Mouse (Mus musculus): ENCODE measurements around the gene Qrich2. TPM values are rescaled to one million over a fixed set of nuclear protein-coding genes. Genes with fewer than 3 reads are reported as not detected.

The Qrich2 gene
- total RNA-seq, 2 experiments from 2014 or later: 0.18 TPM; not detected in 1

GRCm38 (mm10) chr11:116447822-116448221 is 18.2 kb downstream of the Qrich2 start:
- no peak for ATAC-seq (ENCODE audit: poor library complexity, severe bottlenecking)

GRCm38 (mm10) chr11:116446308-116446887 is 19.6 kb downstream of the Qrich2 start:
- ATAC-seq (ENCODE audit: poor library complexity, severe bottlenecking): no peak

- peak; percentile 96 for ATAC-seq (ENCODE audit: poor library complexity, severe bottlenecking)
Observed at GRCm38 (mm10) chr11:116445596-116446307, 20.3 kb downstream of the Qrich2 start.

- no peak for ATAC-seq (ENCODE audit: poor library complexity, severe bottlenecking)
Observed at GRCm38 (mm10) chr11:116443935-116444334, 22.1 kb downstream of the Qrich2 start.

GRCm38 (mm10) chr11:116443311-116443710 is 22.7 kb downstream of the Qrich2 start:
- ATAC-seq (ENCODE audit: poor library complexity, severe bottlenecking): no peak

GRCm38 (mm10) chr11:116442867-116443177 is 23.2 kb downstream of the Qrich2 start:
- ATAC-seq (ENCODE audit: poor library complexity, severe bottlenecking): no peak

GRCm38 (mm10) chr11:116442129-116442866 is 23.7 kb downstream of the Qrich2 start:
- no peak for ATAC-seq (ENCODE audit: poor library complexity, severe bottlenecking)

- no peak for ATAC-seq (ENCODE audit: poor library complexity, severe bottlenecking)
Observed at GRCm38 (mm10) chr11:116440408-116441068, 25.5 kb downstream of the Qrich2 start.

- ATAC-seq (ENCODE audit: poor library complexity, severe bottlenecking): no peak
Observed at GRCm38 (mm10) chr11:116439269-116440240, 26.5 kb downstream of the Qrich2 start.

- no peak for ATAC-seq (ENCODE audit: poor library complexity, severe bottlenecking)
Observed at GRCm38 (mm10) chr11:116437541-116437940, 28.5 kb downstream of the Qrich2 start.

- peak; percentile 52 for ATAC-seq (ENCODE audit: poor library complexity, severe bottlenecking)
Observed at GRCm38 (mm10) chr11:116436725-116437331, 29.2 kb downstream of the Qrich2 start.

GRCm38 (mm10) chr11:116435992-116436724 is 29.9 kb downstream of the Qrich2 start:
- ATAC-seq (ENCODE audit: poor library complexity, severe bottlenecking): no peak

- ATAC-seq (ENCODE audit: poor library complexity, severe bottlenecking): no peak
Observed at GRCm38 (mm10) chr11:116434967-116435752, 30.9 kb downstream of the Qrich2 start.

- ATAC-seq (ENCODE audit: poor library complexity, severe bottlenecking): no peak
Observed at GRCm38 (mm10) chr11:116434287-116434966, 31.6 kb downstream of the Qrich2 start.

GRCm38 (mm10) chr11:116433356-116434286 is 32.4 kb downstream of the Qrich2 start, which contains the start of gene Ubald2:
Gene Ubald2, plus strand, starts transcription at chr11:116434094.
- peak; percentile 87 for ATAC-seq (ENCODE audit: poor library complexity, severe bottlenecking)

- no peak for ATAC-seq (ENCODE audit: poor library complexity, severe bottlenecking)
Observed at GRCm38 (mm10) chr11:116432593-116433355, 33.3 kb downstream of the Qrich2 start.
